Mouse (Mus musculus): ENCODE data around the gene A930017K11Rik. TPM values are rescaled to one million over a fixed set of nuclear protein-coding genes. Genes with fewer than 3 reads are reported as not detected.

A930017K11Rik gene
- polyA plus RNA-seq, 1 experiment from 2014 or later: not detected

DNA sequence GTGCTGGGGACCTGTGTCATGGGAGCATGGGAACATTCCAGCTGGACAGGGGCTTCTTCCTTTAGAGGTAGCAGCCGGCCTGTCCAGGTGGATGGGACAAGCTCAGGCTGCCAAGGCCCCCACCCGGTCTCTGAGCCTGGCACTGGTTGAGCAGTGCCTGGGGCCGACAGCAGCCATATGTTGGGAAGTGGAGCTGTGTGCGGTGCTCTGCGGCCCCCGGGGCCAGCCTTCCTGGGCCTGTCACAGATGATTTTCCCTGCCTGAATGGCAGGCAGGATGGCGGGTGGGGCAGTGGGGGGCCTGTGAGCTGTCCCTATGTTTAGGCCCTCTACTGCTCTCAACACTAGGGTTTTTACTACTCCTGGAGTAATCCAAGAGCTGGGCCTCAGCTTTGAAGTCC is 3.8 kb upstream of the A930017K11Rik start:
- 72% methylated on average over 7 of the region's 7 CpGs for WGBS
- H3K4me2 ChIP-seq (replicated peaks; ENCODE audit: low read depth, low read length): no peak overlapping the region
- TF ChIP-seq CTCF (IDR thresholded peaks at IDR 0.05): no peak
- TF ChIP-seq EP300 (IDR thresholded peaks at IDR 0.05): no peak
- no peak for ATAC-seq
- no peak overlapping the region for H3K27ac ChIP-seq (ENCODE audit: low read length)
- H3K27me3 ChIP-seq (replicated peaks; ENCODE audit: insufficient read depth, low read length): peaks cover 11% of the 10 kb centered on the region; the same call in 1 of the 2 replicates
- DNase-seq (ENCODE audit: low spot score): no peak
- H3K9ac ChIP-seq (replicated peaks; ENCODE audit: low read depth): no peak overlapping the region
- no peaks in the 10 kb centered on the region; the same call in 1 of the 2 replicates for H3K36me3 ChIP-seq (ENCODE audit: insufficient read depth, low read length)
- no peak overlapping the region for H3K4me3 ChIP-seq (ENCODE audit: low read depth, low read length)
- H3K9me3 ChIP-seq (ENCODE audit: low read length): no peaks in the 10 kb centered on the region
- peaks cover 2% of the 10 kb centered on the region; the same call in 1 of the 2 replicates for H3K4me1 ChIP-seq (ENCODE audit: insufficient read depth, low read depth, low read length)

- Histone ChIP-seq H3K27ac (ENCODE audit: low read length) (no peak overlapping the region), H3K36me3 (ENCODE audit: insufficient read depth, low read length) (no peaks in the 10 kb centered on the region; the same call in 1 of the 2 replicates), H3K4me2 (replicated peaks; ENCODE audit: low read depth, low read length) (no peak overlapping the region), H3K9ac (replicated peaks; ENCODE audit: low read depth) (no peak overlapping the region), H3K9me3 (ENCODE audit: low read length) (no peaks in the 10 kb centered on the region), H3K4me1 (ENCODE audit: insufficient read depth, low read depth, low read length) (peaks cover 2% of the 10 kb centered on the region; the same call in 1 of the 2 replicates), H3K27me3 (replicated peaks; ENCODE audit: insufficient read depth, low read length) (peaks cover 12% of the 10 kb centered on the region; the same call in 1 of the 2 replicates), H3K4me3 (ENCODE audit: low read depth, low read length) (no peak overlapping the region)
- DNase-seq (ENCODE audit: low spot score) (no peak), ATAC-seq (no peak)
- no peak for TF ChIP-seq EP300 (IDR thresholded peaks at IDR 0.05)
- no peak for TF ChIP-seq CTCF (IDR thresholded peaks at IDR 0.05)
- WGBS: 47% methylated on average over 3 of the region's 3 CpGs
These were observed 3.4 kb upstream of the A930017K11Rik start for GRCm38 (mm10) chr17:25955736-25956135.

DNA sequence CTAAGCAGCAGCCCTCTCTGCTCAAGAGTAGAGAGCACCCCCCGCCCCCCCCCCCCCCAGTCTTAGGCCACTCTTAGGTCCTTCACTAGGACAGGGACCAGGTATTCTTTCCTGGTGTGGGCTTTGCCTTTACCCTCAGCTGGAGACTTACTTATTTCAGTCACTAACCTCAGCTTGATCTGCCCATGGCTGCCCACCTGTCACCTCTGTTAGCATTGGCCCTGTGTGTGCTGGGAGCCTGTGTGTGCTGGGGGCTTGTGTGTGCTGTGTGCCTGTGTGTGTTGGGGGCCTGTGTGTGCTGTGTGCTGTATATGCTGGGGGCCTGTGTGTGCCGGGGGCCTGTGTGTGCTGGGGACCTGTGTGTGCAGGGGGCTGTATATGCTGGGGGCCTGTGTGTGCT is 2.3 kb upstream of the A930017K11Rik start:
- Histone ChIP-seq H3K27ac (ENCODE audit: low read length) (no peak overlapping the region), H3K4me3 (ENCODE audit: low read depth, low read length) (no peak overlapping the region), H3K36me3 (ENCODE audit: insufficient read depth, low read length) (no peaks in the 10 kb centered on the region), H3K4me1 (ENCODE audit: insufficient read depth, low read depth, low read length) (peaks cover 2% of the 10 kb centered on the region; the same call in 1 of the 2 replicates), H3K27me3 (replicated peaks; ENCODE audit: insufficient read depth, low read length) (peaks cover 14% of the 10 kb centered on the region; the same call in 1 of the 2 replicates), H3K9ac (replicated peaks; ENCODE audit: low read depth) (no peak overlapping the region), H3K9me3 (ENCODE audit: low read length) (no peaks in the 10 kb centered on the region), H3K4me2 (replicated peaks; ENCODE audit: low read depth, low read length) (no peak overlapping the region)
- ATAC-seq: no peak
- no peak for TF ChIP-seq CTCF (IDR thresholded peaks at IDR 0.05)
- no peak for TF ChIP-seq EP300 (IDR thresholded peaks at IDR 0.05)
- 70% methylated on average over 1 of the region's 2 CpGs for WGBS
- no peak for DNase-seq (ENCODE audit: low spot score)

- Histone ChIP-seq H3K36me3 (ENCODE audit: insufficient read depth, low read length) (no peaks in the 10 kb centered on the region), H3K4me2 (replicated peaks; ENCODE audit: low read depth, low read length) (no peak overlapping the region), H3K9me3 (ENCODE audit: low read length) (no peaks in the 10 kb centered on the region), H3K27ac (ENCODE audit: low read length) (no peak overlapping the region), H3K9ac (replicated peaks; ENCODE audit: low read depth) (no peak overlapping the region), H3K4me3 (ENCODE audit: low read depth, low read length) (no peak overlapping the region), H3K4me1 (ENCODE audit: insufficient read depth, low read depth, low read length) (peaks cover 2% of the 10 kb centered on the region; the same call in 1 of the 2 replicates), H3K27me3 (replicated peaks; ENCODE audit: insufficient read depth, low read length) (peaks cover 14% of the 10 kb centered on the region; the same call in 1 of the 2 replicates)
- DNase-seq (ENCODE audit: low spot score): no peak
- no peak for ATAC-seq
- no peak for TF ChIP-seq EP300 (IDR thresholded peaks at IDR 0.05)
- TF ChIP-seq CTCF (IDR thresholded peaks at IDR 0.05): no peak
- WGBS: 71% methylated on average over 5 of the region's 5 CpGs
These were observed 796 bp upstream of the A930017K11Rik start for GRCm38 (mm10) chr17:25953161-25953560.

- Histone ChIP-seq H3K27me3 (replicated peaks; ENCODE audit: insufficient read depth, low read length) (peaks cover 14% of the 10 kb centered on the region; the same call in 1 of the 2 replicates), H3K27ac (ENCODE audit: low read length) (no peak overlapping the region), H3K4me2 (replicated peaks; ENCODE audit: low read depth, low read length) (peak overlapping the region; percentile 58), H3K4me1 (ENCODE audit: insufficient read depth, low read depth, low read length) (peaks cover 2% of the 10 kb centered on the region; the same call in 1 of the 2 replicates), H3K36me3 (ENCODE audit: insufficient read depth, low read length) (no peaks in the 10 kb centered on the region), H3K9me3 (ENCODE audit: low read length) (no peaks in the 10 kb centered on the region), H3K4me3 (ENCODE audit: low read depth, low read length) (peak overlapping the region; percentile 27), H3K9ac (replicated peaks; ENCODE audit: low read depth) (no peak overlapping the region)
- DNase-seq (ENCODE audit: low spot score): no peak
- WGBS: under 1% methylated on average over 29 of the region's 33 CpGs
- no peak for ATAC-seq
- TF ChIP-seq CTCF (IDR thresholded peaks at IDR 0.05) (no peak), EP300 (IDR thresholded peaks at IDR 0.05) (no peak)
These were observed 1.1 kb downstream of the A930017K11Rik start for GRCm38 (mm10) chr17:25951225-25951802.

- TF ChIP-seq CTCF (IDR thresholded peaks at IDR 0.05) (no peak), EP300 (IDR thresholded peaks at IDR 0.05) (no peak)
These were observed 1.7 kb downstream of the A930017K11Rik start for GRCm38 (mm10) chr17:25950706-25951105.

More at GRCm38 (mm10) chr17:25950706-25951105, 1.7 kb downstream of the A930017K11Rik start:
- Histone ChIP-seq H3K9ac (replicated peaks; ENCODE audit: low read depth) (no peak overlapping the region), H3K36me3 (ENCODE audit: insufficient read depth, low read length) (no peaks in the 10 kb centered on the region), H3K4me1 (ENCODE audit: insufficient read depth, low read depth, low read length) (peaks cover 2% of the 10 kb centered on the region; the same call in 1 of the 2 replicates), H3K4me2 (replicated peaks; ENCODE audit: low read depth, low read length) (no peak overlapping the region), H3K4me3 (ENCODE audit: low read depth, low read length) (no peak overlapping the region), H3K27ac (ENCODE audit: low read length) (no peak overlapping the region), H3K27me3 (replicated peaks; ENCODE audit: insufficient read depth, low read length) (peaks cover 14% of the 10 kb centered on the region; the same call in 1 of the 2 replicates), H3K9me3 (ENCODE audit: low read length) (no peaks in the 10 kb centered on the region)
- no peak for ATAC-seq
- no peak for DNase-seq (ENCODE audit: low spot score)
- 0% methylated on average over 1 of the region's 3 CpGs for WGBS

Measured in lung, postnatal 0 days (tissue).